Mouse (Mus musculus) bone marrow macrophage, adult 2 months (primary cell): ENCODE data around the gene Saysd1.

Experiments
- CTCF ChIP-seq: IDR thresholded peaks from 2 replicates; pipeline ENCODE4 v1.5.1; 2012; ENCODE audit warnings: low read depth, mild to moderate bottlenecking, low read length, moderate library complexity
- POLR2A ChIP-seq: IDR thresholded peaks from 2 replicates; pipeline ENCODE4 v1.6.1; 2012; ENCODE audit warnings: mild to moderate bottlenecking, low read depth, low read length, borderline replicate concordance

GRCm38 (mm10) chr14:20084335-20084734 is 54.0 kb downstream of the Saysd1 start:
- TF ChIP-seq CTCF (no peak), POLR2A (no peak)
